Mouse (Mus musculus): ENCODE measurements around the gene Mzf1. TPM values are rescaled to one million over a fixed set of nuclear protein-coding genes. Genes with fewer than 3 reads are reported as not detected.

The Mzf1 gene
- polyA plus RNA-seq, 1 experiment, result 7.5 TPM

DNA sequence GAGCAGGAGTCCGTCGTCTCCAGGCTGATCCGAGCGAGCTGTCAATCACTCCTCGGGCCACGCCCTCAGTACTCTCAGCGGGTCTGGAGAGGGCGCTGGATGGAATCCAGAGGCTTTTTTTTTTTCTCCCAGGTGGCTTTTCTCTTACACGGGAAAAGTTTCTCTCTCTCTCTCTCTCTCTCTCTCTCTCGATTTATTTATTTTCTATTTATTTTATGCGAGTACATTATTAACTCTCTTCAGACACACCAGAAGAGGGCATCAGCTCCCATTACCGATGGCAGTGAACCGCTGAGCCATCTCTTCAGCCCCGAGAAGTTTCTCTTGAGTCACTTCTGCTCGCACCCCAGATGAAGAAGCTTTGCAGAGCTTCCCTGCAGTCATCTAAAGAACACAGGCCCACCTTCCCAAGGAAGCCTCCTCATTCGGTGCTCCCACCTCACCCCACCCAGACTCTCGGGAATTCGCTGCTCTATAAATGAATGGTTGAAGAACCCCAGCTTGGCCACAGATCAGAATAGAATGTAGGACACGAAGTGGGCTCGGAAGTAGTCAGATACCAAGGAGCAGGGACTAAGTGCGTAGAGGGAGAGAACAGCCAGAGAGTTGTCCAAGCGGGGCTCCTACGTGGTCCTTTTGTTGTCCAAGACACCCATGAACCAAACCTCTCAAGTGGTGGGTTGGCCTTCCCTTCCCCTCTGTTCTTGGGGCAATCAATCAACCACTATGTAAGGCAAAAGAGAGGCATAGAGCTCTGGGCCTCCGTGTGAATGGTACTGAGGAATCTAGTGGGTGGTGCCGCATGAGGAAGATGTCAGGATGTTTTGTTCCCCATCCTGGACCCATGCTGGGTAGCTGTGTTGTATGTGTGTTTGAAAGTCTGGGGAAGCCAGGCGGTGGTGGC, 44.3 kb downstream of the Mzf1 start, which contains the start of gene Zbtb45:
TSS of gene Zbtb45 (minus strand) at position 30 of the 904 bp plus-strand sequence.
- peaks cover 11% of the 10 kb centered on the region for H3K4me1 ChIP-seq (ENCODE audit: control insufficient read depth, insufficient read depth, low read length)
- H3K27ac ChIP-seq (ENCODE audit: control insufficient read depth, insufficient read depth, low read depth, low read length), result peak within 1 kb of the TSS; percentile 76
- H3K4me3 ChIP-seq (ENCODE audit: control insufficient read depth, low read depth, low read length), result peak within 1 kb of the TSS; percentile 93
- no peaks in the 10 kb centered on the region for H3K27me3 ChIP-seq (ENCODE audit: control insufficient read depth, insufficient read depth, low read length)
- TF ChIP-seq POLR2A (IDR thresholded peaks at IDR 0.05; ENCODE audit: control insufficient read depth, low read depth, low read length) (no peak), CTCF (IDR thresholded peaks at IDR 0.05; ENCODE audit: control insufficient read depth, insufficient read depth, insufficient replicate concordance, low read depth, low read length) (no peak)
- no peaks in the 10 kb centered on the region for H3K36me3 ChIP-seq (ENCODE audit: control insufficient read depth, insufficient read depth, low read length)

DNA sequence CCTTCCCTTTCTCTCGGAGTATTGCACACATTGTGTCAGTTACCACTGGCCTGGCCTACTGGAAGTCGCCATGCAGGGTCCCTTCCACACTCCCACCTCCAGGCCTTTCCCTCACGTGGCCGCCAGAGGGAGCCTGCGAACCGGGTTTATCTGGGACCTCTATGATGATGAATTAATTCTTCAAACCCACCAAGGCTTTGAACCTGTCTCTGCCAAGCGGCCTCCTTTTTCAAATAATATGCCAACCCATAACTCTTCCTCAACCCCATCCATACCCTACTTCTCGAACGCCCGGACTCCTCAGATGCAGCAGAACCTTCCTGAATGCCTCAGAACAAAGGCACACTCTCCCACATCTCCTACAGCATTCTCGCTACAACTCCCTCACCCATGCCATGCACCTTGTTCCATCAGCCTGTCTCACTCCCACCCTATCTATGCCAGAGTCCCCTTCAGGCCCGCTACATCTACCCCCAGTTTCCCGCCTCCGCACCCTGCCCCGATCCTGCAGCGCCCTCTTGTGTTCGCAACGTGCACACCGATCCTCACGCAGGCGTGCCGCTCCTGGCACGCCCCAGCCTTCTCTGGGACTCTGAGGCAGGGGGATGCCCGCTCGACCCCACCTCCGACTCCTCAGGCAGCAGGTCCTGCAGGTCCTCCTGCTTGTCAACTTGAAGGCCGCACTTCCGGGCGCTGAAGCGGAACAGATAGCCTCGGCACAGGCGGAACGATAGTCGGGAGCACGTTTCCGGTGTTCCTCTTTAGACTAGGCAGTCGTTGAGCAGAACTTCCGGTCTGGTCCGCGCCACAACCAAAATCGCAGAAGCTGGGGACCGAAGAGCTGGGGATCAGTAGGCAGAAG, 45.2 kb downstream of the Mzf1 start:
- no peak for TF ChIP-seq POLR2A (IDR thresholded peaks at IDR 0.05; ENCODE audit: control insufficient read depth, low read depth, low read length)
- peak; percentile 83 for TF ChIP-seq CTCF (IDR thresholded peaks at IDR 0.05; ENCODE audit: control insufficient read depth, insufficient read depth, insufficient replicate concordance, low read depth, low read length)
- H3K4me1 ChIP-seq (ENCODE audit: control insufficient read depth, insufficient read depth, low read length), result peaks cover 11% of the 10 kb centered on the region
- no peaks in the 10 kb centered on the region for H3K36me3 ChIP-seq (ENCODE audit: control insufficient read depth, insufficient read depth, low read length)
- no peaks in the 10 kb centered on the region for H3K27me3 ChIP-seq (ENCODE audit: control insufficient read depth, insufficient read depth, low read length)
- peak overlapping the region; percentile 93 for H3K4me3 ChIP-seq (ENCODE audit: control insufficient read depth, low read depth, low read length)
- H3K27ac ChIP-seq (ENCODE audit: control insufficient read depth, insufficient read depth, low read depth, low read length), result peak overlapping the region; percentile 76

DNA sequence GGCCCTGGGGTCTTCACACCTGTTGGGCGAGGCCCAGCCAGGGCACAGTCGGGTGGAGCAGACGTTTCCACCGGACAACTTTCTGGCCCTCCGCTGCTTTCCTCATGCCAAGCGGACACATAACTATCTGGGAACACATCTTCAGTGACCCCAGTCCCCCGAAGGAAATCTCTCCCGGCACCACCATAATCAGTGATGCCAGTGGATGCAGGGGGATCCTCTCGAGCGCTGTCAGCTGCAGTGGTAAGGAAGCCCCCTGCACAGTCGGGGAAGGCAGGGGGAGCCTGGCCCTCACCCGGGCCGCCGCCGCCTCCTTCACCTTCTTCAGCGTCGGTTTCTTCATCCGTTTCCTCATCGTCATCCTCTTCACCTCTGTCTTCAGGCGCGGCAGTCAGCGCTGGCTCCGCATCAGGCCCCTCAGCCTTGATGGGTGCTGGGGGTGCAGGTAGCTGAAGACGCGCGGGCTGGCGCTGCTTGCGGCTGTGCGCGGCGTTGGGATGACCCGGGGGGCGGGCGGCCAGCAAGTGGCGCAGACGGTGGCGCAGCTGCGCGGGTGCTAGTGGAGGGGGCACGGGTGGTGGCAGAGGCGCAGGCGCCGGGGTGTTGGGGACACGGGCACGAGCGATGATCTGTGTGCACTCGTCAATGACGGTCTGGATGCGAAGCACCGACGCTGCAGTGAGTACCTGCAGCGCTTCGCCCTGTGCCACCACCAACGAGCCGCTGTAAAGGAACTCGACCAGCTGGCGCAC, 47.0 kb downstream of the Mzf1 start:
- H3K4me3 ChIP-seq (ENCODE audit: control insufficient read depth, low read depth, low read length), result no peak overlapping the region
- H3K36me3 ChIP-seq (ENCODE audit: control insufficient read depth, insufficient read depth, low read length), result no peaks in the 10 kb centered on the region

DNA sequence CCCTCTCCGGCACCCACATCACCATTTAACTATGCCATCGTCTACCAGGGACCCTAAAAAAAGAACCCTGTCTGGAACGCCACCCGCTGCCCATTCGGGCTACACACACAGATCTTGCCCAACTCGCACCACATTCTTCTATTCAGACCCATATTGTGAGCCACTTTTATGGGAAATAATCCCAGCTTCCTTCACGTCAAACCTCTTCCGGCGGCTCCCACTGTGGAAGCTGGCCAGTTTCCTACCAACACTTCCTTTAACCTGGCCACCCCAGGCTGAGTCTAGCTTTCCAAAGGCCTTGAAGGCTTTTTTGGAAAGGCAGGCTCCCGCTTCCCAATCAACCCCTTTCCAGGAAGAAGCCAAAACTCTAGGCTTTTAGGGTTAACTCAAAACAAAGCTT, 48.0 kb downstream of the Mzf1 start:
- H3K27me3 ChIP-seq (ENCODE audit: control insufficient read depth, insufficient read depth, low read length), result no peaks in the 10 kb centered on the region
- H3K4me3 ChIP-seq (ENCODE audit: control insufficient read depth, low read depth, low read length), result no peak overlapping the region
- H3K4me1 ChIP-seq (ENCODE audit: control insufficient read depth, insufficient read depth, low read length), result peaks cover 11% of the 10 kb centered on the region
- no peak overlapping the region for H3K27ac ChIP-seq (ENCODE audit: control insufficient read depth, insufficient read depth, low read depth, low read length)
- TF ChIP-seq CTCF (IDR thresholded peaks at IDR 0.05; ENCODE audit: control insufficient read depth, insufficient read depth, insufficient replicate concordance, low read depth, low read length) (no peak), POLR2A (IDR thresholded peaks at IDR 0.05; ENCODE audit: control insufficient read depth, low read depth, low read length) (no peak)
- no peaks in the 10 kb centered on the region for H3K36me3 ChIP-seq (ENCODE audit: control insufficient read depth, insufficient read depth, low read length)

More for the DNA sequence above, 47.0 kb downstream of the Mzf1 start:
- TF ChIP-seq CTCF (IDR thresholded peaks at IDR 0.05; ENCODE audit: control insufficient read depth, insufficient read depth, insufficient replicate concordance, low read depth, low read length), result no peak
- TF ChIP-seq POLR2A (IDR thresholded peaks at IDR 0.05; ENCODE audit: control insufficient read depth, low read depth, low read length), result no peak
- Histone ChIP-seq H3K27ac (ENCODE audit: control insufficient read depth, insufficient read depth, low read depth, low read length) (no peak overlapping the region), H3K4me1 (ENCODE audit: control insufficient read depth, insufficient read depth, low read length) (peaks cover 11% of the 10 kb centered on the region), H3K27me3 (ENCODE audit: control insufficient read depth, insufficient read depth, low read length) (no peaks in the 10 kb centered on the region)

DNA sequence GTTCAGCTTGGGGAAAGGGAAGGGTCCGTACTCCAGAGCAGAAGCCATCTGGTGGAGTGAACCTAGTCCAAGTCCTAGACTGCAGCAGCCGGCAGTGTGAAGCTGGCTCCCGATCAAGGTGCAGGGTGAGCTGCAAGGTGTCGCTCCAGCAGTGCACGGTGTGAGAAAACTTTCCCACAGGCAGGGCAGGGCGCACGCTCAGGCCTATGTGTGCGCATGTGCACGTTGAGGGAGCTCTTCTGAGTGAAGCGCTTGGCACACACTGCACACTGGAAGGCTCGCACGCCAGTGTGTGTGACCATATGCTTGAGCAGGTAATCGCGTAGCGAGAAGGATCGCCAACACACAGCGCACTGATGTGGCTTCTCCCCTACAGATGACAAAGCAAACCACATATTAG, 48.6 kb downstream of the Mzf1 start:
- H3K4me1 ChIP-seq (ENCODE audit: control insufficient read depth, insufficient read depth, low read length), result peaks cover 11% of the 10 kb centered on the region
- H3K36me3 ChIP-seq (ENCODE audit: control insufficient read depth, insufficient read depth, low read length), result no peaks in the 10 kb centered on the region
- TF ChIP-seq POLR2A (IDR thresholded peaks at IDR 0.05; ENCODE audit: control insufficient read depth, low read depth, low read length), result no peak
- H3K4me3 ChIP-seq (ENCODE audit: control insufficient read depth, low read depth, low read length), result no peak overlapping the region
- no peak overlapping the region for H3K27ac ChIP-seq (ENCODE audit: control insufficient read depth, insufficient read depth, low read depth, low read length)
- H3K27me3 ChIP-seq (ENCODE audit: control insufficient read depth, insufficient read depth, low read length), result no peaks in the 10 kb centered on the region

DNA sequence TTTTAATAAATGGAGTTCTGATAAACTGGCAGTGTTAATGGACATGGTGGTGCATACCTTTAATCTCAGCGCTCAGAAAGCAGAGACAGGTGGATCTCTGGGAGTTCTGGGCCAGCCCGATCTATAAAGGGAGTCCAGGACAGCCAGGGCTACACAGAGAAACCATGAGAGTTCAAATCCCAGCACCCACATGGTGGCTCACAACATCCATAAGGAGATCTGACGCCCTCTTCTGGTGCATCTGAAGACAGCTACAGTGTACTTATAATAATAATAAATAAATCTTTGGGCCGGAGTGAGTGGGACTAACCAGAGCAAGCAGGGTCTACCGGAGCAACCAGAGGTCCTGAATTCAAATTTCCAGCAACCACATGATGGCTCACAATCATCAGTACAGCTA, 51.2 kb downstream of the Mzf1 start:
- Histone ChIP-seq H3K4me3 (ENCODE audit: control insufficient read depth, low read depth, low read length) (no peak overlapping the region), H3K36me3 (ENCODE audit: control insufficient read depth, insufficient read depth, low read length) (no peaks in the 10 kb centered on the region), H3K27ac (ENCODE audit: control insufficient read depth, insufficient read depth, low read depth, low read length) (no peak overlapping the region), H3K4me1 (ENCODE audit: control insufficient read depth, insufficient read depth, low read length) (peaks cover 6% of the 10 kb centered on the region), H3K27me3 (ENCODE audit: control insufficient read depth, insufficient read depth, low read length) (no peaks in the 10 kb centered on the region)
- TF ChIP-seq POLR2A (IDR thresholded peaks at IDR 0.05; ENCODE audit: control insufficient read depth, low read depth, low read length) (no peak), CTCF (IDR thresholded peaks at IDR 0.05; ENCODE audit: control insufficient read depth, insufficient read depth, insufficient replicate concordance, low read depth, low read length) (no peak)
